26 mouse cellular contexts compared by ENCODE assay signal in genomic region chr12:103457140-103457539, GRCm38 (mm10). TPM values are rescaled to one million over a fixed set of nuclear protein-coding genes. Genes with fewer than 3 reads are reported as not detected.
DNase-seq lines count a peak whose midpoint lies in the region; ATAC-seq and TF ChIP-seq lines count a peak whose summit lies in the region.
"Had no signal": no experiment of that assay in that cellular context is flagged by ENCODE, and none has a peak within 500 bp of the region (broad histone marks: within the 10 kb centered on the region; RNA-seq: fewer than 3 reads in every experiment).

Gene Ifi27l2b, minus strand, starts transcription at chr12:103457223.

- ATAC-seq in liver, postnatal 0 days, result no peak
- peak; percentile 97 for ATAC-seq in intestine, embryonic 16.5 days
- peak; percentile 71; the same call in 1 of the 2 replicates for ATAC-seq in stomach, embryonic 14.5 days (ENCODE audit: insufficient number of reproducible peaks, insufficient read depth, low FRiP score, low read depth)
- no peak for ATAC-seq in monocyte, adult 5-6 weeks (replicated peaks; ENCODE audit: insufficient number of reproducible peaks, low FRiP score, low TSS enrichment, poor library complexity, severe bottlenecking)
- no peak for ATAC-seq in frontal cortex, adult (ENCODE audit: low TSS enrichment)
- ATAC-seq: activated CD4-positive, CD25-positive, alpha-beta regulatory T cell, adult 4 months; CD4-positive, CD25-positive, alpha-beta regulatory T cell, adult 4 months; forebrain, embryonic 16.5 days; hindbrain, postnatal 0 days had no signal

- H3K9ac ChIP-seq in liver, adult 2 months (ENCODE audit: low read depth, low read length), result no peak within 1 kb of the TSS
- H3K9ac ChIP-seq in liver, postnatal 0 days (replicated peaks), result no peak within 1 kb of the TSS
- H3K9ac ChIP-seq in intestine, embryonic 16.5 days (ENCODE audit: low read depth, low read length), result no peak within 1 kb of the TSS
- H3K9ac ChIP-seq in stomach, embryonic 14.5 days (replicated peaks; ENCODE audit: low read depth, low read length), result no peak within 1 kb of the TSS
- H3K9ac ChIP-seq: embryonic facial prominence, embryonic 13.5 days; forebrain, embryonic 12.5 days; heart, embryonic 13.5 days; hindbrain, embryonic 13.5 days had no signal

- H3K27ac ChIP-seq in liver, adult 2 months (replicated peaks; ENCODE audit: insufficient read depth, low read depth, low read length), result no peak within 1 kb of the TSS
- H3K27ac ChIP-seq in liver, postnatal 0 days (ENCODE audit: low read depth), result no peak within 1 kb of the TSS
- H3K27ac ChIP-seq in intestine, embryonic 16.5 days (ENCODE audit: low read length), result no peak within 1 kb of the TSS; the same call in 1 of the 2 replicates
- no peak within 1 kb of the TSS for H3K27ac ChIP-seq in stomach, embryonic 14.5 days (ENCODE audit: low read length)
- H3K27ac ChIP-seq: embryonic facial prominence, embryonic 13.5 days; forebrain, embryonic 12.5 days; heart, embryonic 13.5 days; hindbrain, embryonic 13.5 days; hindbrain, postnatal 0 days had no signal

- 40% methylated on average over 3 of the region's 3 CpGs for WGBS in liver, adult 2 months
- WGBS in liver, postnatal 0 days (ENCODE audit: insufficient replicate concordance), result 60% methylated on average over 3 of the region's 3 CpGs
- WGBS in intestine, embryonic 16.5 days, result 51% methylated on average over 3 of the region's 3 CpGs
- WGBS in stomach, embryonic 14.5 days, result 48% methylated on average over 3 of the region's 3 CpGs

- no peak for TF ChIP-seq EP300 in liver, postnatal 0 days (IDR thresholded peaks at IDR 0.05; ENCODE audit: low read depth)

- no peak for TF ChIP-seq CTCF in liver, adult 2 months (IDR thresholded peaks at IDR 0.05; ENCODE audit: low read depth, low read length)
- no peak for TF ChIP-seq CTCF in liver, postnatal 0 days (IDR thresholded peaks at IDR 0.05; ENCODE audit: low read depth)

- H3K27me3 ChIP-seq in liver, adult 2 months (ENCODE audit: control insufficient read depth, insufficient read depth, low read length), result no peaks in the 10 kb centered on the region
- H3K27me3 ChIP-seq in liver, postnatal 0 days (ENCODE audit: insufficient read depth, low read length), result no peaks in the 10 kb centered on the region
- H3K27me3 ChIP-seq in intestine, embryonic 16.5 days (replicated peaks; ENCODE audit: control insufficient read depth, insufficient read depth, low read length), result no peaks in the 10 kb centered on the region
- no peaks in the 10 kb centered on the region for H3K27me3 ChIP-seq in stomach, embryonic 14.5 days (ENCODE audit: control insufficient read depth, insufficient read depth, low read length)
- H3K27me3 ChIP-seq: embryonic facial prominence, embryonic 13.5 days; forebrain, embryonic 12.5 days; heart, embryonic 13.5 days; hindbrain, embryonic 13.5 days had no signal

- no peaks in the 10 kb centered on the region for H3K36me3 ChIP-seq in liver, adult 2 months (ENCODE audit: control insufficient read depth, insufficient read depth, low read length)
- no peaks in the 10 kb centered on the region for H3K36me3 ChIP-seq in liver, postnatal 0 days (replicated peaks; ENCODE audit: insufficient read depth, low read length)
- H3K36me3 ChIP-seq in intestine, embryonic 16.5 days (ENCODE audit: control insufficient read depth, insufficient read depth, low read length), result no peaks in the 10 kb centered on the region
- H3K36me3 ChIP-seq in stomach, embryonic 14.5 days (ENCODE audit: control insufficient read depth, insufficient read depth, low read length), result no peaks in the 10 kb centered on the region
- H3K36me3 ChIP-seq: embryonic facial prominence, embryonic 13.5 days; forebrain, embryonic 12.5 days; G1E; heart, embryonic 13.5 days; hindbrain, embryonic 13.5 days had no signal

- H3K4me3 ChIP-seq in liver, adult 2 months (ENCODE audit: insufficient read depth, low read depth, low read length), result no peak within 1 kb of the TSS
- no peak within 1 kb of the TSS for H3K4me3 ChIP-seq in liver, postnatal 0 days (ENCODE audit: low read depth, low read length)
- H3K4me3 ChIP-seq in intestine, embryonic 16.5 days (ENCODE audit: low read length), result no peak within 1 kb of the TSS
- H3K4me3 ChIP-seq in stomach, embryonic 14.5 days (ENCODE audit: low read depth, low read length), result no peak within 1 kb of the TSS
- H3K4me3 ChIP-seq: embryonic facial prominence, embryonic 13.5 days; forebrain, embryonic 12.5 days; heart, embryonic 13.5 days; hindbrain, embryonic 13.5 days had no signal

- TF ChIP-seq POLR2A in liver, adult 2 months (IDR thresholded peaks at IDR 0.05; ENCODE audit: extremely low read depth, insufficient read depth, low read length), result no peak

- H3K4me1 ChIP-seq in liver, adult 2 months (ENCODE audit: control insufficient read depth, insufficient read depth, low read length), result no peaks in the 10 kb centered on the region
- H3K4me1 ChIP-seq in liver, postnatal 0 days (ENCODE audit: insufficient read depth), result no peaks in the 10 kb centered on the region
- no peaks in the 10 kb centered on the region for H3K4me1 ChIP-seq in intestine, embryonic 16.5 days (ENCODE audit: control insufficient read depth, insufficient read depth, low read length)
- H3K4me1 ChIP-seq in stomach, embryonic 14.5 days (ENCODE audit: control insufficient read depth, insufficient read depth, low read length), result no peaks in the 10 kb centered on the region
- H3K4me1 ChIP-seq: embryonic facial prominence, embryonic 13.5 days; forebrain, embryonic 12.5 days; heart, embryonic 13.5 days; hindbrain, embryonic 13.5 days had no signal

- no peaks in the 10 kb centered on the region for H3K79me2 ChIP-seq in liver, adult 2 months (ENCODE audit: control insufficient read depth, insufficient read depth, low read length)

- DNase-seq in liver, adult 2 months (ENCODE audit: extremely low read depth, low read depth, low spot score), result peak; percentile 78
- DNase-seq in liver, postnatal 0 days, result no peak
- peak; percentile 32 for DNase-seq in yolk sac, embryonic 10.5 days (ENCODE audit: low spot score)
- DNase-seq in B cell, adult 2 months, result no peak
- DNase-seq: adrenal gland, postnatal 14 days; cerebellum, adult 18-20 months; cerebellum, adult 9-11 months; cerebellum, postnatal 36 days; gastrocnemius, postnatal 14 days had no signal

- no peaks in the 10 kb centered on the region for H3K9me3 ChIP-seq in liver, postnatal 0 days (ENCODE audit: low read length)
- H3K9me3 ChIP-seq in intestine, embryonic 16.5 days (ENCODE audit: control insufficient read depth, low read length), result no peaks in the 10 kb centered on the region
- H3K9me3 ChIP-seq in stomach, embryonic 14.5 days (ENCODE audit: control insufficient read depth, low read depth, low read length), result no peaks in the 10 kb centered on the region
- H3K9me3 ChIP-seq: embryonic facial prominence, embryonic 13.5 days; forebrain, embryonic 12.5 days; G1E; heart, embryonic 13.5 days; hindbrain, embryonic 13.5 days had no signal

- H3K4me2 ChIP-seq in liver, postnatal 0 days (ENCODE audit: low read depth, low read length), result no peak within 1 kb of the TSS
- no peak within 1 kb of the TSS for H3K4me2 ChIP-seq in intestine, embryonic 16.5 days (ENCODE audit: low read depth, low read length)
- no peak within 1 kb of the TSS for H3K4me2 ChIP-seq in stomach, embryonic 14.5 days (replicated peaks; ENCODE audit: low read depth, low read length)
- H3K4me2 ChIP-seq: embryonic facial prominence, embryonic 13.5 days; forebrain, embryonic 12.5 days; heart, embryonic 13.5 days; hindbrain, embryonic 13.5 days had no signal

RNA-seq across cellular contexts. Expression of gene Ifi27l2b, which starts in this region (rescaled TPM):
- total RNA-seq in liver, adult 2 months (2014; rRNA removed), result 6.3 and 10.0 TPM in 2 replicates
- 2.7 and 7.4 TPM in 2 replicates for polyA plus RNA-seq in liver, adult 2 months (2012; rRNA removed)
- not detected in 2 replicates for polyA plus RNA-seq in liver, postnatal 0 days (2015; fragmentation: Nextera tagmentation; extraction: Ambion mirVana)
- 66.6 and 78.2 TPM in 2 replicates for polyA plus RNA-seq in intestine, embryonic 16.5 days (2015; fragmentation: Nextera tagmentation; extraction: Ambion mirVana)
- polyA plus RNA-seq in stomach, embryonic 14.5 days (2014; fragmentation: Nextera tagmentation; extraction: Ambion mirVana), result 1.3 and 2.0 TPM in 2 replicates
- 3.0 TPM in 1 of 3 replicates, not detected in the others for total RNA-seq in monocyte, adult 5-6 weeks (2017)
- total RNA-seq: adrenal gland, adult 18-20 months; adrenal gland, postnatal 14 days; gastrocnemius, adult 18-20 months; gastrocnemius, postnatal 14 days; heart, adult 8-10 months; hematopoietic stem cell, adult 5-6 weeks; hindbrain, postnatal 0 days had no signal
- polyA plus RNA-seq: activated CD4-positive, CD25-positive, alpha-beta regulatory T cell, adult 4 months; embryonic facial prominence, embryonic 13.5 days; forebrain, embryonic 12.5 days; forebrain, embryonic 16.5 days; G1E; heart, embryonic 13.5 days; hindbrain, embryonic 13.5 days; hindbrain, postnatal 0 days had no signal

Comparison
In these comparisons a context has a peak if more than half of its experiments do, and no peak if none do; other contexts are left out.
1. DNase-seq: peak in liver, adult 2 months (single experiment) and yolk sac, embryonic 10.5 days (single experiment); none in liver, postnatal 0 days (single experiment) and B cell, adult 2 months (0 of 2).
2. ATAC-seq: peak in intestine, embryonic 16.5 days (single experiment) and stomach, embryonic 14.5 days (single experiment); none in liver, postnatal 0 days (single experiment), monocyte, adult 5-6 weeks (single experiment) and frontal cortex, adult (single experiment).